Comparison of ENCODE assay signal across 11 mouse cellular contexts in genomic region chr4:81963112-81963511, GRCm38 (mm10).
"Had no signal": no experiment of that assay in that cellular context is flagged by ENCODE, and none has a peak within 500 bp of the region (broad histone marks: within the 10 kb centered on the region; RNA-seq: fewer than 3 reads in every experiment).

No protein-coding gene starts in this region.

- ATAC-seq: liver, embryonic 12.5 days had no signal

- H3K4me1 ChIP-seq: kidney, embryonic 15.5 days; liver, embryonic 12.5 days had no signal

- H3K9ac ChIP-seq: kidney, embryonic 15.5 days; limb, embryonic 15.5 days; liver, embryonic 12.5 days; neural tube, embryonic 15.5 days had no signal

- H3K27ac ChIP-seq: kidney, embryonic 15.5 days; limb, embryonic 15.5 days; liver, embryonic 12.5 days; midbrain, embryonic 10.5 days; neural tube, embryonic 15.5 days had no signal

- DNase-seq: kidney, adult 2 months; kidney, postnatal 14 days; right cerebral cortex, adult 18-20 months; right cerebral cortex, postnatal 25 days; thymus, postnatal 36 days had no signal

- H3K9me3 ChIP-seq: kidney, embryonic 15.5 days; limb, embryonic 15.5 days; liver, embryonic 12.5 days; midbrain, embryonic 10.5 days; neural tube, embryonic 15.5 days had no signal

- H3K4me2 ChIP-seq: kidney, embryonic 15.5 days; limb, embryonic 15.5 days; liver, embryonic 12.5 days; neural tube, embryonic 15.5 days had no signal

- H3K36me3 ChIP-seq: kidney, embryonic 15.5 days; limb, embryonic 15.5 days; liver, embryonic 12.5 days; midbrain, embryonic 10.5 days; neural tube, embryonic 15.5 days had no signal

- H3K27me3 ChIP-seq: kidney, embryonic 15.5 days; limb, embryonic 15.5 days; liver, embryonic 12.5 days; neural tube, embryonic 15.5 days had no signal

- H3K4me3 ChIP-seq: kidney, embryonic 15.5 days; limb, embryonic 15.5 days; liver, embryonic 12.5 days; midbrain, embryonic 10.5 days; myocyte; neural tube, embryonic 15.5 days had no signal
